Comparison of ENCODE assay signal across 15 mouse cellular contexts in the genomic region with DNA sequence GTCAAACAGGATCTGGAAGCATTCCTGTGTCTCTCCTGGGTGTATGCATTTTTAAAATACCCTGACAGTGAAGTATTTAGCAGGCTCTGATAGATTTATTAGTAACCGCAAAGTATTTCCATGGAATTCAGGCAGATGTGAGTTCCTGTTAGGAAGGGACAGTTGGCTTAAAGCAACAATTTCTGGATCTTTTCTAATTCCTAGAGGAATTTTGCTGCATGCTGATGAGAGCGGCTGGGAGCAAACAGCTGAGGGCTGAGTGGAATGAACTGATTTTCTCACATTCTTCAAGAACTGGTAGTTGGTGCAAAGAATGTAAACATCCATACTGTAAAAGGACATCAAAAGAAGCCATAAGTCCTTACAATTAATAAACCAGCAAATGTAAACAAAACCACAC.
DNase-seq lines count a peak whose midpoint lies in the region; ATAC-seq lines count a peak whose summit lies in the region.
"Had no signal": no experiment of that assay in that cellular context is flagged by ENCODE, and none has a peak within 500 bp of the region (broad histone marks: within the 10 kb centered on the region; RNA-seq: fewer than 3 reads in every experiment).

No protein-coding gene starts in this region.

- no peaks in the 10 kb centered on the region for H3K36me3 ChIP-seq in lung, embryonic 16.5 days (ENCODE audit: control insufficient read depth, insufficient read depth, low read length)
- H3K36me3 ChIP-seq in kidney, embryonic 15.5 days = no peaks in the 10 kb centered on the region
- H3K36me3 ChIP-seq: G1E; hindbrain, embryonic 15.5 days; liver, embryonic 13.5 days had no signal

- H3K9me3 ChIP-seq in lung, embryonic 16.5 days (ENCODE audit: control insufficient read depth, low read length) = no peaks in the 10 kb centered on the region
- H3K9me3 ChIP-seq in kidney, embryonic 15.5 days (replicated peaks) = no peaks in the 10 kb centered on the region
- H3K9me3 ChIP-seq: G1E; hindbrain, embryonic 15.5 days; liver, embryonic 13.5 days had no signal

- 9% methylated on average over 2 of the region's 2 CpGs for WGBS in lung, embryonic 16.5 days
- 46% methylated on average over 2 of the region's 2 CpGs for WGBS in kidney, embryonic 15.5 days

- H3K4me3 ChIP-seq in lung, embryonic 16.5 days (ENCODE audit: low read length) = no peak overlapping the region
- H3K4me3 ChIP-seq in kidney, embryonic 15.5 days (replicated peaks) = no peak overlapping the region
- H3K4me3 ChIP-seq: hindbrain, embryonic 15.5 days; left cerebral cortex, adult 2 months; liver, embryonic 13.5 days had no signal

- H3K4me1 ChIP-seq in lung, embryonic 16.5 days (replicated peaks; ENCODE audit: control insufficient read depth, insufficient read depth, low read length) = peaks cover 4% of the 10 kb centered on the region; the same call in 1 of the 2 replicates
- 0 out of 2 replicates have a peak, but pooled peaks cover 5% of the 10 kb centered on the region for H3K4me1 ChIP-seq in kidney, embryonic 15.5 days
- H3K4me1 ChIP-seq: hindbrain, embryonic 15.5 days; liver, embryonic 13.5 days had no signal

- peak; percentile 45 for DNase-seq in heart, adult 8-10 months (ENCODE audit: low spot score)
- DNase-seq in heart, postnatal 25 days (ENCODE audit: low spot score) = no peak
- no peak for DNase-seq in lung, postnatal 14 days
- DNase-seq in yolk sac, embryonic 10.5 days (ENCODE audit: low spot score) = peak; percentile 28
- no peak for DNase-seq in layer of hippocampus, postnatal 25 days (ENCODE audit: extremely low spot score in 1 of 2, low spot score in 1 of 2)
- DNase-seq: adrenal gland, postnatal 14 days; cerebellum, postnatal 36 days; liver, embryonic 13.5 days; retina, postnatal 1 day had no signal

- peak; percentile 82 for ATAC-seq in lung, embryonic 16.5 days (ENCODE audit: low read depth)
- 0 out of 2 replicates have a peak, but pooled peaks have one; percentile 22 for ATAC-seq in kidney, embryonic 15.5 days (replicated peaks; ENCODE audit: low FRiP score)
- ATAC-seq in erythroblast, adult 5-6 weeks (replicated peaks; ENCODE audit: low FRiP score, poor library complexity, severe bottlenecking) = no peak

- H3K27me3 ChIP-seq in lung, embryonic 16.5 days (ENCODE audit: control insufficient read depth, insufficient read depth, low read depth, low read length) = no peaks in the 10 kb centered on the region
- H3K27me3 ChIP-seq in kidney, embryonic 15.5 days = no peaks in the 10 kb centered on the region
- H3K27me3 ChIP-seq: hindbrain, embryonic 15.5 days; liver, embryonic 13.5 days had no signal

- intact Hi-C loops in heart, postnatal 25 days (cut with DNase I) = no loop called here

- peak overlapping the region; percentile 10; the same call in 1 of the 2 replicates for H3K27ac ChIP-seq in lung, embryonic 16.5 days (ENCODE audit: low read length)
- peak overlapping the region; percentile 34; the same call in 1 of the 2 replicates for H3K27ac ChIP-seq in kidney, embryonic 15.5 days
- H3K27ac ChIP-seq: hindbrain, embryonic 15.5 days; left cerebral cortex, adult 2 months; liver, embryonic 13.5 days had no signal

- H3K9ac ChIP-seq in lung, embryonic 16.5 days (ENCODE audit: low read length) = no peak overlapping the region
- H3K9ac ChIP-seq in kidney, embryonic 15.5 days = no peak overlapping the region
- H3K9ac ChIP-seq: hindbrain, embryonic 15.5 days; liver, embryonic 13.5 days had no signal

- no peak overlapping the region for H3K4me2 ChIP-seq in lung, embryonic 16.5 days (ENCODE audit: low read depth, low read length)
- H3K4me2 ChIP-seq in kidney, embryonic 15.5 days = no peak overlapping the region
- H3K4me2 ChIP-seq: hindbrain, embryonic 15.5 days; liver, embryonic 13.5 days had no signal

Comparison
In these comparisons a context has a peak if more than half of its experiments do, and no peak if none do; other contexts are left out.
1. DNase-seq: peak in heart, adult 8-10 months (single experiment) and yolk sac, embryonic 10.5 days (single experiment); none in heart, postnatal 25 days (single experiment), lung, postnatal 14 days (single experiment) and layer of hippocampus, postnatal 25 days (0 of 2).